Comparison of ENCODE assay signal across 21 mouse cellular contexts in the genomic region with DNA sequence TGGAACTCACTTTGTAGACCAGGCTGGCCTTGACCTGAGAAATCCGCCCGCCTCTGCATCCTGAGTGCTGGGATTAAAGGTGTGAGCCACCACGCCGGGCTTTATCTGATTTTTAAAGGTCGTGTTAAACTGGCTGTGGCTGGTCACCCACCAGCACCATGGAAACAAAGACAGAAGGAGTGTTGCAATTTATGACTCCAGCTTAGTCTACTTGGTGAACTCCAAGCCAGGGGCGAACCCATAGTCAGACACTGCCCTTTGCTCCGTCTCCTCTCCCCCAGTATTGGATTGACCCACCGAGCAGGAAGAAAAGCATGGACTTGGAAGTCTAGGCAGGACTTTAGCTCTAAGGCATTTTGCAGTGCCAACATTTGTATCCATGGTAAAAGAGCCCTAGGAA.
DNase-seq lines count a peak whose midpoint lies in the region; ATAC-seq and TF ChIP-seq lines count a peak whose summit lies in the region.
"Had no signal": no experiment of that assay in that cellular context is flagged by ENCODE, and none has a peak within 500 bp of the region (broad histone marks: within the 10 kb centered on the region; RNA-seq: fewer than 3 reads in every experiment).

No protein-coding gene starts in this region.

- H3K36me3 ChIP-seq in kidney, postnatal 0 days (ENCODE audit: insufficient read depth, low read length) = no peaks in the 10 kb centered on the region
- H3K36me3 ChIP-seq in intestine, postnatal 0 days (ENCODE audit: control insufficient read depth, insufficient read depth) = no peaks in the 10 kb centered on the region
- H3K36me3 ChIP-seq in embryonic facial prominence, embryonic 10.5 days (replicated peaks) = no peaks in the 10 kb centered on the region
- H3K36me3 ChIP-seq: embryonic facial prominence, embryonic 13.5 days; heart, embryonic 10.5 days; hindbrain, embryonic 13.5 days had no signal

- H3K4me3 ChIP-seq in kidney, postnatal 0 days (replicated peaks; ENCODE audit: low read depth, low read length) = no peak overlapping the region
- H3K4me3 ChIP-seq in intestine, postnatal 0 days (ENCODE audit: low read depth, low read length) = no peak overlapping the region
- H3K4me3 ChIP-seq in embryonic facial prominence, embryonic 10.5 days = no peak overlapping the region
- H3K4me3 ChIP-seq: embryonic facial prominence, embryonic 13.5 days; forebrain, embryonic 13.5 days; heart, embryonic 10.5 days; hindbrain, embryonic 13.5 days had no signal

- DNase-seq in kidney, postnatal 0 days (ENCODE audit: low spot score) = peak; percentile 17
- DNase-seq in kidney, adult 18-20 months = no peak
- peak; percentile 73 for DNase-seq in ZHBTc4 (ENCODE audit: low read depth, low spot score)
- DNase-seq in embryonic facial prominence, embryonic 10.5 days (ENCODE audit: low spot score) = no peak
- no peak for DNase-seq in urinary bladder, postnatal 10 days (ENCODE audit: low spot score)
- DNase-seq: adrenal gland, postnatal 10 days; cerebellum, adult 11 months; cerebellum, adult 8-10 months; cerebellum, postnatal 14 days; embryo, embryonic 11 days; gastrocnemius, postnatal 10 days; heart, adult 18-20 months; heart, postnatal 10 days; kidney, adult 2 months had no signal

- no peaks in the 10 kb centered on the region for H3K27me3 ChIP-seq in kidney, postnatal 0 days (ENCODE audit: insufficient read depth, low read length)
- no peaks in the 10 kb centered on the region for H3K27me3 ChIP-seq in intestine, postnatal 0 days (replicated peaks; ENCODE audit: control insufficient read depth, insufficient read depth, low read length)
- H3K27me3 ChIP-seq in embryonic facial prominence, embryonic 10.5 days (replicated peaks; ENCODE audit: low read depth, poor library complexity, severe bottlenecking) = no peaks in the 10 kb centered on the region
- H3K27me3 ChIP-seq: embryonic facial prominence, embryonic 13.5 days; forebrain, embryonic 13.5 days; hindbrain, embryonic 13.5 days; Patski had no signal

- no peaks in the 10 kb centered on the region for H3K9me3 ChIP-seq in kidney, postnatal 0 days (replicated peaks; ENCODE audit: low read length)
- H3K9me3 ChIP-seq in intestine, postnatal 0 days (ENCODE audit: control insufficient read depth) = no peaks in the 10 kb centered on the region
- no peaks in the 10 kb centered on the region for H3K9me3 ChIP-seq in embryonic facial prominence, embryonic 10.5 days
- H3K9me3 ChIP-seq: embryonic facial prominence, embryonic 13.5 days; forebrain, embryonic 13.5 days; heart, embryonic 10.5 days; hindbrain, embryonic 13.5 days had no signal

- no peak overlapping the region for H3K27ac ChIP-seq in kidney, postnatal 0 days
- H3K27ac ChIP-seq in intestine, postnatal 0 days (ENCODE audit: low read depth, low read length) = no peak overlapping the region
- no peak overlapping the region for H3K27ac ChIP-seq in embryonic facial prominence, embryonic 10.5 days (replicated peaks)
- H3K27ac ChIP-seq: embryonic facial prominence, embryonic 13.5 days; heart, embryonic 10.5 days; hindbrain, postnatal 0 days had no signal

- no peak; the same call in 1 of the 2 replicates for ATAC-seq in kidney, postnatal 0 days (replicated peaks; ENCODE audit: low FRiP score, low read depth)
- ATAC-seq in intestine, postnatal 0 days = peak; percentile 92
- ATAC-seq: Patski had no signal

- 0 out of 2 replicates have a peak, but pooled peaks cover 5% of the 10 kb centered on the region for H3K4me1 ChIP-seq in kidney, postnatal 0 days (replicated peaks; ENCODE audit: insufficient read depth, low read length)
- H3K4me1 ChIP-seq in intestine, postnatal 0 days (replicated peaks; ENCODE audit: control insufficient read depth, insufficient read depth, low read length) = no peaks in the 10 kb centered on the region
- H3K4me1 ChIP-seq in embryonic facial prominence, embryonic 10.5 days = peaks cover 10% of the 10 kb centered on the region

- no peak for TF ChIP-seq CTCF in kidney, postnatal 0 days (IDR thresholded peaks at IDR 0.05; ENCODE audit: low read depth)
- no peak for TF ChIP-seq CTCF in intestine, postnatal 0 days (IDR thresholded peaks at IDR 0.05; ENCODE audit: low read depth)

- no peak overlapping the region for H3K4me2 ChIP-seq in kidney, postnatal 0 days (ENCODE audit: low read length)
- H3K4me2 ChIP-seq in intestine, postnatal 0 days (replicated peaks; ENCODE audit: low read depth) = no peak overlapping the region
- H3K4me2 ChIP-seq: embryonic facial prominence, embryonic 13.5 days; forebrain, embryonic 13.5 days; hindbrain, embryonic 13.5 days had no signal

- H3K9ac ChIP-seq in kidney, postnatal 0 days (ENCODE audit: low read depth, low read length) = no peak overlapping the region
- H3K9ac ChIP-seq in intestine, postnatal 0 days (ENCODE audit: low read depth, low read length) = no peak overlapping the region
- H3K9ac ChIP-seq: embryonic facial prominence, embryonic 13.5 days; forebrain, embryonic 13.5 days; hindbrain, embryonic 13.5 days had no signal

- WGBS in kidney, postnatal 0 days = 56% methylated on average over 8 of the region's 8 CpGs
- WGBS in intestine, postnatal 0 days = 38% methylated on average over 8 of the region's 8 CpGs
- 93% methylated on average over 8 of the region's 8 CpGs for WGBS in embryonic facial prominence, embryonic 10.5 days

Comparison
In these comparisons a context has a peak if more than half of its experiments do, and no peak if none do; other contexts are left out.
1. DNase-seq: peak in kidney, postnatal 0 days (single experiment) and ZHBTc4 (single experiment); none in kidney, adult 18-20 months (single experiment), embryonic facial prominence, embryonic 10.5 days (single experiment) and urinary bladder, postnatal 10 days (single experiment).